Mouse (Mus musculus): ENCODE results near the gene Abce1. TPM values are rescaled to one million over a fixed set of nuclear protein-coding genes. Genes with fewer than 3 reads are reported as not detected.
"Not testable (repeated sequence)": the region's sequence is repeated elsewhere in the genome, so short reads cannot be mapped to it uniquely, and the experiment has no call there.

The Abce1 gene
- polyA plus RNA-seq, 2 experiments = 35.6 to 47.2 TPM

DNA sequence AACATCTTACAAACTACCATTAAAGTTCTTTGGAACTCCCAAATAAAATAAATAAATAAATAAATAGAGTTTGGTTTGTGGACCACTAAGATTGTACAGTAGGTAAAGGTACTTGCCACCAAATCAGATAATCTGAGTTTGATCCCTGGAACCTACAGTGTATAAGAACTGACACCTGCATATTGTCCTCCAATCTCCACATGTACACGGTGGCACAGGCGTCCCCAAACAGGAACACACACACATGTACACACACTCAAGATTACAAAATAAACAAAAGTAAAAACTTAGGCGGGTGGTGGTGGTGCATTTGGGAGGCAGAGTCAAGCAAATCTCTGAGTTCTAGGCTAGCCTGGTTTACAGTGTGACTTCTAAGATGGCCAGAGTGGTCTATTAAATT is 4.9 kb downstream of the Abce1 start:
- 77% methylated on average over 3 of the region's 3 CpGs for WGBS (ENCODE audit: insufficient replicate concordance)
- Histone ChIP-seq H3K4me1 (replicated peaks; ENCODE audit: control insufficient read depth in 2 of 2, insufficient read depth in 2 of 2, low read length in 1 of 2) (peaks cover 2 to 4% of the 10 kb centered on the region in 2 experiments; a peak in 2 of 4 replicates), H3K9ac (replicated peaks) (no peak overlapping the region), H3K27me3 (ENCODE audit: control insufficient read depth, insufficient read depth, low read length) (no peaks in the 10 kb centered on the region), H3K4me3 (ENCODE audit: insufficient read depth in 1 of 2, low read depth in 2 of 2, low read length in 2 of 2) (no peak overlapping the region), H3K36me3 (replicated peaks; ENCODE audit: control insufficient read depth, insufficient read depth, low read depth) (peaks cover 47% of the 10 kb centered on the region), H3K9me3 (ENCODE audit: control insufficient read depth, low read length) (no peaks in the 10 kb centered on the region), H3K4me2 (ENCODE audit: low read depth) (no peak overlapping the region), H3K27ac (no peak overlapping the region)
- TF ChIP-seq EP300 (IDR thresholded peaks at IDR 0.05; ENCODE audit: low read depth) = no peak
- TF ChIP-seq CTCF (IDR thresholded peaks at IDR 0.05; ENCODE audit: low read depth) = no peak
- DNase-seq (ENCODE audit: low read depth in 3 of 3, low spot score in 3 of 3) (no peak), ATAC-seq (ENCODE audit: insufficient read depth) (no peak)

- H3K4me1 ChIP-seq (replicated peaks; ENCODE audit: control insufficient read depth in 2 of 2, insufficient read depth in 2 of 2, low read length in 1 of 2) = no peaks in the 10 kb centered on the region
- 78% methylated on average over 2 of the region's 2 CpGs for WGBS (ENCODE audit: insufficient replicate concordance)
- H3K27me3 ChIP-seq (ENCODE audit: control insufficient read depth, insufficient read depth, low read length) = no peaks in the 10 kb centered on the region
- H3K27ac ChIP-seq = no peak overlapping the region
- H3K9me3 ChIP-seq (ENCODE audit: control insufficient read depth, low read length) = no peaks in the 10 kb centered on the region
- no peak overlapping the region for H3K9ac ChIP-seq (replicated peaks)
- TF ChIP-seq CTCF (IDR thresholded peaks at IDR 0.05; ENCODE audit: low read depth) = no peak
- TF ChIP-seq EP300 (IDR thresholded peaks at IDR 0.05; ENCODE audit: low read depth) = no peak
- H3K4me2 ChIP-seq (ENCODE audit: low read depth) = no peak overlapping the region
- H3K36me3 ChIP-seq (replicated peaks; ENCODE audit: control insufficient read depth, insufficient read depth, low read depth) = peaks cover 47% of the 10 kb centered on the region
- no peak for DNase-seq (ENCODE audit: low read depth in 3 of 3, low spot score in 3 of 3)
- H3K4me3 ChIP-seq (ENCODE audit: insufficient read depth in 1 of 2, low read depth in 2 of 2, low read length in 2 of 2) = no peak overlapping the region
- ATAC-seq (ENCODE audit: insufficient read depth) = no peak
Observed at GRCm38 (mm10) chr8:79692531-79692930, 19.0 kb downstream of the Abce1 start.

DNA sequence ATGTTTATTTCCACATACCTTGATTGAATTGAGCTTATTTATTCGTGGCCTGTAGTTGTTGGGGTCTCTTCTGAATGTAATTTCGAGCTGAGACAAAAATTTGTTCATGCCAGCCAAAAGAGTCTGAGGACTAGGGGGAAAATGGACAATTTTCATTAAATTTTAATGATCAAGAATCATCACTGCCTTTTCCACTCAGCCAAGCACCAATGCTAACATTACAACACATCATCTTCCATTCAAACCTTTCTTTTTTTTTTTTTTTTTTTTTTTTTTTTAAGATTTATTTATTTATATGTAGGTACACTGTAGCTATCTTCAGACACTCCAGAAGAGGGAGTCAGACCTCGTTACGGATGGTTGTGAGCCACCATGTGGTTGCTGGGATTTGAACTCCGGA is 25.6 kb downstream of the Abce1 start:
- not testable (repeated sequence) for ATAC-seq (ENCODE audit: insufficient read depth); DNase-seq (ENCODE audit: low read depth in 3 of 3, low spot score in 3 of 3); H3K9me3 ChIP-seq (ENCODE audit: control insufficient read depth, low read length); H3K4me3 ChIP-seq (ENCODE audit: insufficient read depth in 1 of 2, low read depth in 2 of 2, low read length in 2 of 2); H3K27me3 ChIP-seq (ENCODE audit: control insufficient read depth, insufficient read depth, low read length); H3K4me1 ChIP-seq (replicated peaks; ENCODE audit: control insufficient read depth in 2 of 2, insufficient read depth in 2 of 2, low read length in 1 of 2); H3K9ac ChIP-seq (replicated peaks); H3K4me2 ChIP-seq (ENCODE audit: low read depth); H3K27ac ChIP-seq
- H3K36me3 ChIP-seq (replicated peaks; ENCODE audit: control insufficient read depth, insufficient read depth, low read depth) = peaks cover 64% of the 10 kb centered on the region
- 85% methylated on average over 5 of the region's 5 CpGs for WGBS (ENCODE audit: insufficient replicate concordance)

DNA sequence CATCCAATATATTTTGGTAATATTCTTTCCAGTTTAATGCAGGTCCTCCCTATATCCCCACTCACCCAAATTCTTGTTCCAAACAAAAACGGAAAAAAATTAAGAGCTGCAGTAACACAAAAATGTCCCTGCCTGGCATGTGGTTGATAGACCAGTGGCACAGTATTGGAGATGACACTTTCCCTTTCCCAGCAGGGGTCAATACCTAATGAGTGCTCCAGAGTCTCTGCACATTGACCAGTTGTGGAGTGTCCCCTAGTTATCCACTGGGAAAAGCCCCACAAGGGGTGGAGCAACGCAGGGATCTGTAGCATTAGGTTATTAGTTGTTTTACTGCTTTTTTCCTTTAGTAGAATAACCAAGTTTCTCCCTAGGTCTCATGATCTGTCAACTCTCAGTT is 30.6 kb downstream of the Abce1 start:
- DNase-seq (ENCODE audit: low read depth in 3 of 3, low spot score in 3 of 3) (no peak), ATAC-seq (ENCODE audit: insufficient read depth) (peak; percentile 50)
- Histone ChIP-seq H3K36me3 (replicated peaks; ENCODE audit: control insufficient read depth, insufficient read depth, low read depth) (peaks cover 27% of the 10 kb centered on the region), H3K27me3 (ENCODE audit: control insufficient read depth, insufficient read depth, low read length) (no peaks in the 10 kb centered on the region), H3K9ac (replicated peaks) (peak overlapping the region; percentile 63), H3K4me1 (replicated peaks; ENCODE audit: control insufficient read depth in 2 of 2, insufficient read depth in 2 of 2, low read length in 1 of 2) (peaks cover 0 to 5% of the 10 kb centered on the region in 2 experiments; a peak in 2 of 4 replicates), H3K27ac (no peak overlapping the region), H3K4me3 (ENCODE audit: insufficient read depth in 1 of 2, low read depth in 2 of 2, low read length in 2 of 2) (peak overlapping the region; percentile 64 to 76; a peak in 2 of 4 replicates), H3K9me3 (ENCODE audit: control insufficient read depth, low read length) (no peaks in the 10 kb centered on the region), H3K4me2 (ENCODE audit: low read depth) (peak overlapping the region; percentile 79)
- TF ChIP-seq CTCF (IDR thresholded peaks at IDR 0.05; ENCODE audit: low read depth) (no peak), EP300 (IDR thresholded peaks at IDR 0.05; ENCODE audit: low read depth) (no peak)
- 29% methylated on average over 2 of the region's 2 CpGs for WGBS (ENCODE audit: insufficient replicate concordance)

DNA sequence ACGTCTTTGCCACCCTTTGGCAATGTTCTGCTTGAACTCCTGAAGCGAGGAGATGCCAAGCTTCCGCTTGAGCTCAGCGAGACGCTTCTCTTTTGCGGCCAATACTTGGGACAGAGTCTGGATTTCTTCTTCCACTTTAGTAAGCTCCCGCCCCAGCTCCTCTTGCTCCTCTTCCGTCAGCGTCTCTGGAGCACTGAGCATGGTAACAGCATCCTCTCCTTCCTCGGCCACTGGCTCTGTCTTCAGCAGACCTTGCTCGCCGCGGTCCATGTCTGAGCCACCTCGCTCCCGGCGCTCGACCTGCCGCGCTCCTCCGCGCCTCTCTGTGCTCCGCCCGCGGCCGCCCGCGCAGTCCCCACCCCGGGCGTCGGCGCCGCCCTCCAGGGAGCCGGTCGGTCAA is 31.0 kb downstream of the Abce1 start:
- TF ChIP-seq CTCF (IDR thresholded peaks at IDR 0.05; ENCODE audit: low read depth) = no peak
- TF ChIP-seq EP300 (IDR thresholded peaks at IDR 0.05; ENCODE audit: low read depth) = no peak
- H3K27me3 ChIP-seq (ENCODE audit: control insufficient read depth, insufficient read depth, low read length) = no peaks in the 10 kb centered on the region
- peak overlapping the region; percentile 79 for H3K4me2 ChIP-seq (ENCODE audit: low read depth)
- H3K4me3 ChIP-seq (ENCODE audit: insufficient read depth in 1 of 2, low read depth in 2 of 2, low read length in 2 of 2) = peak overlapping the region; percentile 64 to 76
- WGBS (ENCODE audit: insufficient replicate concordance) = 3% methylated on average over 34 of the region's 34 CpGs
- DNase-seq (ENCODE audit: low read depth in 3 of 3, low spot score in 3 of 3) (no peak), ATAC-seq (ENCODE audit: insufficient read depth) (peak; percentile 81)
- peaks cover 23% of the 10 kb centered on the region for H3K36me3 ChIP-seq (replicated peaks; ENCODE audit: control insufficient read depth, insufficient read depth, low read depth)
- H3K27ac ChIP-seq = no peak overlapping the region
- H3K9ac ChIP-seq (replicated peaks) = peak overlapping the region; percentile 63
- peaks cover 0 to 5% of the 10 kb centered on the region in 2 experiments; a peak in 2 of 4 replicates for H3K4me1 ChIP-seq (replicated peaks; ENCODE audit: control insufficient read depth in 2 of 2, insufficient read depth in 2 of 2, low read length in 1 of 2)
- no peaks in the 10 kb centered on the region for H3K9me3 ChIP-seq (ENCODE audit: control insufficient read depth, low read length)

DNA sequence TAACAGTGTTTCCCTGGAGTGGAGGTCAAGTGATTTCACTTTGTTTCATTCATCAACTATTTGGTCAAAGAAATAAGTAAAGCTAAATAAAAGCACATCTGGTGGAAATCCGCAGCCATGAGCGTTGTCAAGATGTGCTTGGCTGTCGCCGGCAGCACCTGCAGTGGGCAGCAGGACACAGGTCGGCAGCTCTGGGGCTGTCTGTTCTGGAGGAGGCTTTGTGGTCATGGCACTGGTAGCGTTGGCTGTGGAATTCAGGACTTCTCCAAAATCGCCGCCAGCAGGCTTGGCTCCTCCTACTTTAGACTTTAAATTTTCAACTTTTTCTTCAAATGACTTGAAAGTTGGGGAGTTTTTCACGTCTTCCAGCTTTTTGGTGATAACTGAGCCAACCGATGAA is 31.5 kb downstream of the Abce1 start:
- H3K9me3 ChIP-seq (ENCODE audit: control insufficient read depth, low read length); H3K27me3 ChIP-seq (ENCODE audit: control insufficient read depth, insufficient read depth, low read length); DNase-seq (ENCODE audit: low read depth in 3 of 3, low spot score in 3 of 3); ATAC-seq (ENCODE audit: insufficient read depth); H3K4me1 ChIP-seq (replicated peaks; ENCODE audit: control insufficient read depth in 2 of 2, insufficient read depth in 2 of 2, low read length in 1 of 2); H3K27ac ChIP-seq: not testable (repeated sequence)
- Histone ChIP-seq H3K36me3 (replicated peaks; ENCODE audit: control insufficient read depth, insufficient read depth, low read depth) (peaks cover 19% of the 10 kb centered on the region), H3K4me3 (ENCODE audit: insufficient read depth in 1 of 2, low read depth in 2 of 2, low read length in 2 of 2) (peak overlapping the region; percentile 64 to 76), H3K9ac (replicated peaks) (peak overlapping the region; percentile 63), H3K4me2 (ENCODE audit: low read depth) (peak overlapping the region; percentile 79)
- WGBS (ENCODE audit: insufficient replicate concordance) = 23% methylated on average over 10 of the region's 10 CpGs
